Mouse (Mus musculus) brain, embryonic 18.5 days (tissue): Measurements from ENCODE around the gene Icam1.
"Not testable (repeated sequence)": the region's sequence is repeated elsewhere in the genome, so short reads cannot be mapped to it uniquely, and the experiment has no call there.

Experiments used
- DNase-seq: peaks from one replicate; pipeline ENCODE4 v3.0.0-alpha.2; 2012; ENCODE audit warnings: low read depth, low spot score

Gene Icam1

DNA sequence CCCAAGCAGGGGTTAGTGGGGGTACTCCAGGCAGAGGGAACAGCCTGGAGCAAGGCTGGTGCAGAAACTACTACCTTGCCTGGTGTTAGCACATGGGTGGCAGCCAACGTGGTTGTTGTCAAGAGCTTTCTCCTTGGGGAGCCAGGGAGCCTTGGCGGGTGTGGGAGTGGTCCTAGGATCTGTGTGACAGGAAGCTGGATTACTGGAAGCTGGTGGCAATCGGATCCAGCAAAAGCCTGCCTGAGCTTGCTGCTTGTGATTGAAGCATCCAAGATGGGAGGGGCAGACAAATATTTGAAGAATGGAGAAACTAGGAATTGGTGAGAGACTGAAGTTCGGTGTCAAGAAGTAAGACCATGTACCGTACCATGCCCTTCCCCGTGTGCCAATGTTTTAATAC is 6.5 kb downstream of the Icam1 start:
- DNase-seq: no peak

DNA sequence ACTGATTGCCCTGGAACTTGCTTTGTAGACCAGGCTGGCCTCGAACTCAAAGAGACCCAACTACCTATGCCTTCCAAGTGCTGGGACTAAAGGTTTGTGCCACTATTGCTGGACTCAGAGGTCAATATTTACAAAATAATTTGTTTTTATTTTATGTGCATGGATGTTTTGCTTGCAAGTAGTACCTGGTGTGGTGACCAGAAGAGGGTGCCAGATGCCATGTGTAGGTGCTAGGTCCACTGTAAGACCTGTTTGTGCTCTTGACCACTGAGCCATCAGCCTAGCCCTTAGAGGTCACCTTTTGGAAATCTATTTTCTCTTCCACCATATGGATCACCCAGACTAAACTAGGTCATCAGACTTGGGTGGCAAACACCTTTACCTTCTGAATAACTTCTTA is 6.9 kb downstream of the Icam1 start:
- no peak for DNase-seq

DNA sequence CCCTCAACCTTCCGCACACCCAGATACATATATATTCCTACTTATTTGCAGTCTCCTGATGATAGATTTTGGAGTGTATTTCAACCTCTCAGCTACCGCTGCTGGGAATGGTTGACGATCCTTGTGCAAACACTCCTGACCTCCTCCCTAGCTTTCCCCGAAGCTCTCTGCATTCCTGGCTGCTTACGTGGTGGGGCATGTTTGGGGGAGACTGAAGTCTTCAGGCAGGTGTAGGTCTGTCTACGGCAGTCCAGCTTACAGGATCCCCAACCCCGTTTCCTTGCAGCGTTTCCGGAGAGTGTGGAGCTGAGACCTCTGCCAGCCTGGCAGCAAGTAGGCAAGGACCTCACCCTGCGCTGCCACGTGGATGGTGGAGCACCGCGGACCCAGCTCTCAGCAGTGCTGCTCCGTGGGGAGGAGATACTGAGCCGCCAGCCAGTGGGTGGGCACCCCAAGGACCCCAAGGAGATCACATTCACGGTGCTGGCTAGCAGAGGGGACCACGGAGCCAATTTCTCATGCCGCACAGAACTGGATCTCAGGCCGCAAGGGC is 9.5 kb downstream of the Icam1 start:
- no peak for DNase-seq

DNA sequence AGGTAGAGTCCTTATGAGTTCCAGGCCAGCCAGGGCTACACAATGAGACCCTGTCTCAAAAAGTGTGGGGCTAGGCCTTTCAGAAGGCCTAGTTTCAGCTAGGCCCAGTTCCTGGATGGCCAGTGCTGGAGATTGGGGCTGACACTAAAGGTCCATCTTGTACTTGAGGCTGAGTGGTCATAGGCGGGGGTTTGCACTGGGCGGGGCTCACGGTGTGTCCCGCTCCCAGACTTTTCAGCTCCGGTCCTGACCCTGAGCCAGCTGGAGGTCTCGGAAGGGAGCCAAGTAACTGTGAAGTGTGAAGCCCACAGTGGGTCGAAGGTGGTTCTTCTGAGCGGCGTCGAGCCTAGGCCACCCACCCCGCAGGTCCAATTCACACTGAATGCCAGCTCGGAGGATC is 11.1 kb downstream of the Icam1 start:
- no peak for DNase-seq

DNA sequence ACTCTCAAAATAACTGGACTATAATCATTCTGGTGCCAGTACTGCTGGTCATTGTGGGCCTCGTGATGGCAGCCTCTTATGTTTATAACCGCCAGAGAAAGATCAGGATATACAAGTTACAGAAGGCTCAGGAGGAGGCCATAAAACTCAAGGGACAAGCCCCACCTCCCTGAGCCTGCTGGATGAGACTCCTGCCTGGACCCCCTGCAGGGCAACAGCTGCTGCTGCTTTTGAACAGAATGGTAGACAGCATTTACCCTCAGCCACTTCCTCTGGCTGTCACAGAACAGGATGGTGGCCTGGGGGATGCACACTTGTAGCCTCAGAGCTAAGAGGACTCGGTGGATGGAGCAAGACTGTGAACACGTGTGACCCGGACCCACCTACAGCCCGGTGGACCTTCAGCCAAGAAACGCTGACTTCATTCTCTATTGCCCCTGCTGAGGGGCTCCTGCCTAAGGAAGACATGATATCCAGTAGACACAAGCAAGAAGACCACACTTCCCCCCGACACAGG is 12.0 kb downstream of the Icam1 start:
- DNase-seq: no peak

DNA sequence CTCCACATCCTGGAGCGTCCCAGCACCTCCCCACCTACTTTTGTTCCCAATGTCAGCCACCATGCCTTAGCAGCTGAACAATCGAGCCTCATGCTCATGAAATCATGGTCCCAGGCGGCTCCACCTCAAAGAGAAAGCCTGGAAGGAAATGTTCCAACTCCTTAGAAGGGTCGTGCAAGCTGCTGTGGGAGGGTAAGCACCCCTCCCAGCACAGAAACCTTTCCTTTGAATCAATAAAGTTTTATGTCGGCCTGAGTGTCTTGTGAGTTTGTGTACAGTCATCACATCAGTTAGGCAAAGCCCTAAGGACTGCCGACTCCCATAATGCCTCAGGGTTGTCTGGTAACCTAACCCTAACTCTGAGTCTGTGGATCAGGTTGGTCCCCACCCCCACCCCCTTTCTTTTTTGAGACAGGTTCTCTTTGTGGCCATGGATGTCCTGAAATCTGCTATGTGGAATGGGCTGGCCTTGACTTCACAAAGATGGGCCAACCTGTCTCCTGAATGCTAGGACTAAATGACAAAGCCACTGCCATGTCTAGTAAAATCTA is 12.8 kb downstream of the Icam1 start:
- no peak for DNase-seq

DNA sequence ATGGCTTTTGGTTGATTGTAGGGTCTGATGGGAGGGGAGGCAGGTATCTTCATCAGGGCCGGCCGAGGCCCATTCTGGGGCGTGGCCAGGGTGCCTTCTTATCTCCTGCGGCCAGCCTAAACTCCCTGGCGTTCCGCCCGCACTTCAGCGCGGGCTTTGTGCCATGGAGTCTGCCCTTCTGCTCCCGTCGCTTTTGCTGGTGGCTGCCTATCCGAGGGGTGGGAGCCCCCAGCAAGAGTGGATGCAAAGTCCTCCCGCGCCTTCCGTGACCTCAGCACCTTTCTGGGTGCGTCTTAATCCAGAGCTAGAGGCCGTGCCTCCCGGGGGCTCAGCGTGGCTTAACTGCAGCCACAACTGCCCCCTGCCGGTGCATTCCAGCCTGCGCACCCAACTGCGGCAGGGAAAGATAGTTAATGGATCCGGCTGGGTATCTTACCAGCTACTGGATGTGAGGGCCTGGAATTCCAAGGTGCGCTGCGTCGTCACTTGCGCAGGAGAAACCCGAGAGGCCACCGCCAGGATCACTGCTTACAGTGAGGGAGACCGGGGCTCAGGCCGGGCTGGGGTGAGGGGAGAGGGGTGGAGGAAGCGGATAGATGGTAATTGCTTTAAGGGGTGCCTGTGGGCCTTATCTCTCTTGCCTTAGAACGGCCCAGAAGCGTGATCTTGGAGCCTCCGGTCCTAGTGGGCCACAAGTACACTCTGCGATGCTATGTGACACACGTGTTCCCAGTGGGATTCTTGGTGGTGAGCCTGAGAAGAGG is 13.7 kb downstream of the Icam1 start, which contains the start of gene Icam4:
Gene Icam4 (plus strand): TSS at position 83 of the 764 bp plus-strand sequence.
- DNase-seq: no peak

DNA sequence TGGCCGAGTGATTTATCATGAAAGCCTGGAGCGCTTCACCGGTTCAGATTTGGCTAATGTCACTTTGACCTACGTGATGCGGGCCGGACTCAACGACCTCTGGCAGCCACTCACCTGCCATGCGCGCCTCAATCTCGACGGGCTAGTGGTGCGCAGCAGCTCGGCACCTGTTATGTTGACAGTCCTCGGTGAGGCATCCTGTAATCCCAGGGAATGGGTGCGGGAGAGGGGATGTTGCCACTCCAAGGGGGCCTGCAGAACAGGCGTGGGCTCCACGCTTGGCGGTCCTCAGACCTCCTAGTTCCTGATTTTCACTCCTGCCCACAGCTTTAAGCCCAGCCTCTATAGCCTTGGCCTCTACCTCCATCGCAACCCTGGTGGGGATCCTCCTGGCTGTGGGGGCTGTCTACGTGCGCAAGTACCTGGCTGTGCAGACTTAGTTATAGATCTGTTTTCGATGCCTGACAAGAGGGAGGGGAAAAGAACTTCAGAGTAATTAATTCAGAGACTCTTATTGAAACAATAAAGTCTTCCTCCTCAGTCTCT is 14.3 kb downstream of the Icam1 start:
- no peak for DNase-seq

DNA sequence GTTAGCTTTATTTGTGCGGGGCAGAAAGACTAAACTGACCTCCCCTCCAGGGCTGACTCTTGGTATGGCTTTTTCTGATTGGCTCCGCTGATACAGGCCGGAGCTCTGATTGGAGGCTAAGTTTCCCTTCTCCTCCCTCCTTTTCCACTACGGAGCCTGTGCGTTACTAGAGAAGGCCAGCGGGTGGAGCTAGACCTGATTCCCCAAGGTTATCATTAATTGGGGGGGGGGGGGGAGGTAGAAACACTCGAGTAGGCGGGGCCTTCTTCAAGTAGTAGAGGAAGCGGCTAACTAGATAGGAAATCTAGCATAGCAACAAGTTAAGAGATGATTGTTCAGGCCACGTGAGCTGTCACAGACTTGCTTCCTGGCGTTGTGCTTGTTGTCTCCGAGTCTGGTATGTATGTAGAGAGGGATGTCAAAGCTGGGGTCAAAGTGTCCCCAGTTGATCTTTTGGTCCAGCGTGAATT is 15.0 kb downstream of the Icam1 start:
- peak; percentile 75 for DNase-seq

DNA sequence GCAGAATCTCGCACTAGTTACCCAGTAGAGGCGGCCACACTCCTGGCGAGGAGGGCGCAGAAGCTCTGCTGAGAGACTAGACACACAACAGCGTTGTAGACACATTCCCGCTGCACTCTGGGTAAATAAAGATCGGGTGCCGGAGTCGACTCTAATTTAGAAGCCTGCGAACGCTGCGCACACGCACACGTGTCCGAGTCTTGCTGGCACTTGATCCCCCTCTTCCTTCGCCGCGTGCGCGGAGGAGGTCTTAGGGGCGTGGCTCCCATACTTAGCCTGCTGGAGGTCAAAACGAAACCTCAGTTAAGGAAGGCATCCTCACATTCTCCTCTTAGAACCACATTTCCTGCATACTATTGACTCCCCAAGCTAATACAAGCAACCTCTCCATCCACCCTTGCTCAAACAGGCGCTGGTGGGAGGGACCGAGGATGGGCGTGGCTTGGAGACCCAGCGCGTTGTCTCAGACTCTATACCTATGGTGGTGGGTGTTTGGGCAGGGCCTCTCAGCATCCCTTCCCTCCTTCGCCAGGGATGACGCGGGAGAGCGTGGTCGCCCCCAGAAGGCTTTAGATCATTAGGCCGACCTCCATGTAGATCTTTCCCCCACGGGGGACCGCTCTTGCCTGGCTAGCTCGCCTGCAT is 15.6 kb downstream of the Icam1 start:
- DNase-seq: no peak

DNA sequence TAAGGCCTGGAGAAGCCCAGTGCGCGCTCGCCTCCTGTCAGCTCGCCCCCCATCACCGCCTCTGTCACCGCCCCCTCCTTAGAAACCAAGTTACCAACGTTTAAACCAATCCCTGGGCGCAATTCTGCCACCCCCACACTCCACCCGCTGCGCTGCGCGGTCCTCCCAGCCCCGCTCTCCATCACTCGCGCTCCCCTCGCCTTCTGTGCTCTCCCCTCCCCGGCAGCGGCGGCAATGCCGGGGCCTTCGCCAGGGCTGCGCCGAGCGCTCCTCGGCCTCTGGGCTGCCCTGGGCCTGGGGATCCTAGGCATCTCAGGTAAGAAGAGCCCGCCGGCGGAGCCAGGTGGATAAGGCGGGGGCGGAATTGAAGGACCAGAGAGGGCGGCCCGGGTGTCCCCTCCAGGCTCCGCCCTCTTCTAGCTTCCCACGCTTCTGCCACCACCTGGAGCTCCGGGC is 16.1 kb downstream of the Icam1 start, which contains the start of gene Icam5:
Gene Icam5 (plus strand): TSS at position 178 of the 456 bp plus-strand sequence.
- no peak for DNase-seq

DNA sequence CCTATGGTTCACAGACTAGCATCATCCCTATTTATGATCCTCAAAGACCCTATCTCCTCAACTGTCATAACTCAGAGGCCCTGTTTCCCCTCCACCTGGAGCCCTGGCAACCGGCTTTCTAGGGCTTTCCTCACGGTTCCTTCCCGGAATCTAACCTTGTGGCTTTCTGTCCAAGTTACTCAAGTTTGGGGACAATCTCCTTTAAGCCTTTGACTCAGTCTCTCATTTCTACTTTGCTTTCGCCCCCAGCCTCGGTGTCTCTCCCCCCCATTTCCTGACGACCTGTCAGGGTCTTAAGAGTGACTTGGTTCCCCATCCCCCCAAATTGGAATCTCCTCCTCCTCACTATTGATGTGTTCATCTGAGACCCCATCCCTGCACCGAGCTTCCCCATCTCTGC is 16.7 kb downstream of the Icam1 start:
- no peak for DNase-seq

DNA sequence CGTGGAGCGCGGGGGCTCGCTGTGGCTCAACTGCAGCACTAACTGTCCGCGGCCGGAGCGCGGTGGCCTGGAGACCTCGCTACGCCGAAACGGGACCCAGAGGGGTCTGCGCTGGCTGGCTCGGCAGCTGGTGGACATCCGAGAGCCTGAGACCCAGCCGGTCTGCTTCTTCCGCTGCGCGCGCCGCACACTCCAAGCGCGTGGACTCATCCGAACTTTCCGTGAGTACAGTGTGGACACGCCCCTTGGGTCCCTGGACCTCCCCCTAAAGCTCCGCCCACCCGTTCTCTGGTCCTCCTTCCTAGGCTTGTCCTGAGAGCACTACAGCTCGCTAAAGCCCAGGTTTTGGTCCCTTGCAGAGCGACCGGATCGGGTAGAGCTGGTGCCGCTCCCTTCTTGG is 17.4 kb downstream of the Icam1 start:
- no peak for DNase-seq

DNA sequence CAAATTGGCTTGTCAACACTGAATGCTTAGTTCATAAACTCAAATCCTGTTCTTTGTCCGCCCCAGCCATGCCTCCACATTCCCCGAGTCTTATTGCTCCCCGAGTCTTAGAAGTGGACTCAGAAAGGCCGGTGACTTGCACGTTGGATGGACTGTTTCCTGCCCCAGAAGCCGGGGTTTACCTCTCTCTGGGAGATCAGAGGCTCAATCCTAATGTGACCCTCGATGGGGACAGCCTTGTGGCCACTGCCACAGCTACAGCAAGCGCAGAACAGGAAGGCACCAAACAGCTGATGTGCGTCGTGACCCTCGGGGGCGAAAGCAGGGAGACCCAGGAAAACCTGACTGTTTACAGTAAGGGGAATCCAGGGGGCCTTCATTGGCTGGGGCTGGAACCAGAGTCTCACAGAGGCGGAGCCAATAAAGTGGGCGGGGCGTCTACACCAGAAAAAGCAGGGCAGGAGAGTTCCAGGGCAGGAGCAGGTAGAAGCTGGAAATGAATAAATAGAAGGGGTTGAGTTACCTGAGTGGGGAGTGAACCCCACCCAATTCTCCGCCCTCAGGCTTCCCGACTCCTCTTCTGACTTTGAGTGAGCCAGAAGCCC is 18.8 kb downstream of the Icam1 start:
- no peak for DNase-seq

DNA sequence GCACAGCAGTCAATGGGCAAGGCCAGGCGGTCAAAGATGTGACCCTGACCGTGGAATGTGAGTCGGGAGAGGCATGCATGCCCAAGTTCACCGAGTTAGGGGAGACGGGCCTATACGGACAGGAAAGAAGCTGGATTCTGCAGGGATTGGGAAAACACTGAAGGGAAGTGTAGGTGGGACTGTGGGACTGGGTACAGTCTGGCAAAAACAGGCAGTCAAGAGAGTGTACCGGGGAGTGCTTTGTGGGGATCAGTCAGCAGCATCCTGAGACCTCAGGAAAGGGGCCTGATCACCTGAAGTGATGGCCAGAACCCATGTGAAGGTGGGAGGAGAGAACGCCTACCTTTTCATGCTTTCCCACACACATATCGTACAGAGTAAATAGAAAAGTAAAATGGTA is 19.8 kb downstream of the Icam1 start:
- DNase-seq: no peak

DNA sequence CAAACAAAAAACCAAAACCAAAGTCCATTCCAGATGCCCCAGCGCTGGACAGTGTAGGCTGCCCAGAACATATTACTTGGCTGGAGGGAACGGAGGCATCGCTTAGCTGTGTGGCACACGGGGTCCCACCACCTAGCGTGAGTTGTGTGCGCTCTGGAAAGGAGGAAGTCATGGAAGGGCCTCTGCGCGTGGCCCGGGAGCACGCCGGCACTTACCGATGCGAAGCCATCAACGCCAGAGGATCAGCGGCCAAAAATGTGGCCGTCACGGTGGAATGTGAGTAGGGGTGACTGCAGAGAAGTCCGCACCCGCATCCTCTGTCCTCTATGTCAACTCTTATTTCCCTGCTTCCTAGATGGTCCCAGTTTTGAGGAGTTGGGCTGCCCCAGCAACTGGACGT is 20.4 kb downstream of the Icam1 start:
- no peak for DNase-seq

DNA sequence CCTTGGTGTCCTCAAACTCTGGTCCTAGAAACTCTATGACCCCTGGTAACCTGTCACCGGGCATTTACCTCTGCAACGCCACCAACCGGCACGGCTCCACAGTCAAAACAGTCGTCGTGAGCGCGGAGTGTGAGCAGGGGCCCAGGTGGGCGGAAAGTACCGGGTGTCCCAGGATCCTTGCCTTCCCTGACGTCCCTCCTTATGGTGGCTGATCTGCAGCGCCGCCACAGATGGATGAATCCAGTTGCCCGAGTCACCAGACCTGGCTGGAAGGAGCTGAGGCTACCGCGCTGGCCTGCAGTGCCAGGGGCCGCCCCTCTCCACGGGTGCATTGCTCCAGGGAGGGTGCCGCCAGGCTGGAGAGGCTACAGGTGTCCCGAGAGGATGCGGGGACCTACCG is 20.9 kb downstream of the Icam1 start:
- DNase-seq: no peak

DNA sequence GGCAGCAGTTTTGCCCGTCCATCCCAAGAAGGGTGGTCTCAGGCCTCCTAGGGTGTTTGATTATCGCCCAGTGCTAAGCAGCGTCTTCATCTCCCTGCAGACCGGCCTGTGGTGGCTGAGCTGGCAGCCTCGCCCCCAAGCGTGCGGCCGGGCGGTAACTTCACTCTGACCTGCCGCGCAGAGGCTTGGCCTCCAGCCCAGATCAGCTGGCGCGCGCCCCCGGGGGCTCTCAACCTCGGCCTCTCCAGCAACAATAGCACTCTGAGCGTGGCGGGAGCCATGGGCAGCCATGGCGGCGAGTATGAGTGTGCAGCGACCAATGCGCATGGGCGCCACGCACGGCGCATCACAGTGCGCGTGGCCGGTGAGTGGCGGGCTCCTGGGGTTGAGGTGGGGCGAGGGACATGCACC is 21.7 kb downstream of the Icam1 start:
- no peak for DNase-seq

DNA sequence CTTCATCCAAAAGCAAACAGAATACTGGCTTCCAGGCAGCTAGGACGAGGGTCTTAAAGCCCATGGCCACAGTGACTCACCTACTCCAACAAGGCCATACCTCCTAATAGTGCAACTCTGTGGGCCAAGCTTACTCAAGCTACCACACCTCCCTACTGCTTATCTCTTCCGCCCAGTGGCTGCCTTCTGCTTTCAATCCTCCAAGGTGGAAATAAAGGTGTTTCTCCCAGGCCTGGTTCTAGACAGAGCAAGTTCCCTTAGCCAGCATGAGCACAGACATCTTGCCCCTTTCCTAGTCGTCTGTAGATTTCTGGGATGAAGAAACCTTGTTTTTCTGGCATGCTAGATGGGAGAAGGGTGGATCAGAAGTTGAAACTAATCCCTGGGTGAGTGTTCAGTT is 24.0 kb downstream of the Icam1 start:
- no peak for DNase-seq

DNA sequence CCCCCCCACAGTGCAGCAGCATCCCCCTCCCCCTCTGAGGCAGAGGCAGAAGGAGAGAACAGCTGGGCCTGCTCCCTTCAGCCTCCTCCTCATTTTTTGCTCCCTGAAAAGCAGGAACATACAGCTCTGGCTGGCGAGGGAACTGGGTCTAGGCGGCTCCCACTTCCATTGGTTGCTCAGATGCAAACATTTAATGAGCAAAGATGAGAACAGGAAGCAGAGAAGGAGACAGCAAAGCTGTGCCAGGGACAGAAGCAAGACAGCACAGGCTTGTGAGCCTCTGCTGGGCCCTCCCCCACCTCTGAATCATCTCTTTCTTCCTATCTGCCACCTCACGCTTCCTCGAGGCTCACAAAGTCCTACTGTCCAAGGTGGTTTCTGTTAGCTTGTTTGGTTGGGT is 25.5 kb downstream of the Icam1 start:
- DNase-seq: no peak

DNA sequence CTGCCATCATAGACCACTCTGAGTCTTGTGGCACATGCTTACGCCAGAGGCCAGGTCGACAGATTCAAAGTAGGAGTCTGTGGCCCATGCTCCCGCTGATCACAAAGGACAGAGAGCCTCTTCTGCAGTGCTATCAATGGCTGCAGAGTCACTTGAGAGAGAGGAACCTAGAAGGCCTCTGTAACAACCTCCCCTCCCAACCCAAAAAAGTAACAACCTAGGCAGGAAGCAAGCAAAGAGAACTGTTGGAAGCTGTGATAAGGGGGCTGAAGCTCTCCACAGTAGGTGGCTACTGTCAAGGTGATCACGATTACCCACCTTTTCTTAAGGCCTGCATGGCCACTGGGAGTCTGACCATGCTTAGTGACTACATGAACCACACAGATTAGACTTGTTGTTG is 27.8 kb downstream of the Icam1 start:
- no peak for DNase-seq

DNA sequence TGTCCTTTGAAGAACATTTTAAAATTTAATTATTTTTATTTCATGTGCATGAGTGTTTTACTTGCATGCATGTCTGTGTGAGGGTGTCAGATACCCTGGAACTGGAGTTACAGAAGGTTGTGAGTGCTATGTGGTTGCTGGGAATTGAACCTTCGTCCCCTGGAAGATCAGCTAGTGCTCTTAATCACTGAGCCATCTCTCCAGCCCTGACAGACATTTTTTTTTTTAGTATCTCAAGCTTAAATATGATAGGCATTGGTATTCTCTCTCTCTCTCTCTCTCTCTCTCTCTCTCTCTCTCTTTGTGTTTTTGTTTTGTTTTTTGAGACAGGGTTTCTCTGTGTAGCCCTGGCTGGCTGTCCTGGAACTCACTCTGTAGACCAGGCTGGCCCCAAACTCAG is 29.0 kb downstream of the Icam1 start:
- not testable (repeated sequence) for DNase-seq
